Mouse (Mus musculus) kidney, embryonic 16.5 days (tissue): Measurements from ENCODE around the gene Lrrc75a. TPM values are rescaled to one million over a fixed set of nuclear protein-coding genes. Genes with fewer than 3 reads are reported as not detected.

Experiments
- ATAC-seq: fragments of 200-750 bp; cut with Nextera tagmentation; 2 replicates; pipeline ENCODE4 v1.8.0; 2017; ENCODE audit warnings: moderate TSS enrichment; ENCODE audit not compliant: low FRiP score, low TSS enrichment
- H3K27ac ChIP-seq: fragments of 300-500 bp; sonication (generic); 2 replicates; pipeline ENCODE4 v1.5.1; 2014; ENCODE audit warnings: low read length
- H3K27me3 ChIP-seq: fragments of 300-500 bp; sonication (generic); 2 replicates; pipeline ENCODE4 v1.6.1; 2014; ENCODE audit warnings: low read length, control low read depth, mixed read lengths; ENCODE audit not compliant: insufficient read depth
- H3K36me3 ChIP-seq: fragments of 300-500 bp; sonication (generic); 2 replicates; pipeline ENCODE4 v1.6.1; 2014; ENCODE audit warnings: low read length, control low read depth, mixed read lengths; ENCODE audit not compliant: insufficient read depth
- H3K4me1 ChIP-seq: fragments of 300-500 bp; sonication (generic); 2 replicates; pipeline ENCODE4 v1.6.1; 2014; ENCODE audit warnings: low read length, control low read depth, mixed read lengths; ENCODE audit not compliant: insufficient read depth
- H3K4me2 ChIP-seq: fragments of 300-500 bp; sonication (generic); replicated peaks from 2 replicates; pipeline ENCODE4 v1.6.1; 2014; ENCODE audit warnings: low read depth, low read length
- H3K4me3 ChIP-seq: fragments of 300-500 bp; sonication (generic); 2 replicates; pipeline ENCODE4 v1.5.1; 2014; ENCODE audit warnings: mild to moderate bottlenecking, low read length
- H3K9ac ChIP-seq: fragments of 300-500 bp; sonication (generic); replicated peaks from 2 replicates; pipeline ENCODE4 v1.6.1; 2014; ENCODE audit warnings: low read length
- H3K9me3 ChIP-seq: fragments of 300-500 bp; sonication (generic); 2 replicates; pipeline ENCODE4 v1.6.1; 2016; ENCODE audit warnings: low read length, control low read depth
- WGBS: fragments of 180-500 bp; shearing (Covaris S2); extraction: QIAGEN DNeasy Blood & Tissue Kit; methylation state at CpG from one replicate; pipeline ENCODE4 v1.1.7; 2014; 5-methylcytosine and 5-hydroxymethylcytosine counted together
- polyA plus RNA-seq: library from polyadenylated mRNA; unstranded; fragments of >200 nt; fragmentation: Nextera tagmentation; extraction: Ambion mirVana; gene quantifications from 2 replicates; pipeline ENCODE4 v1.2.1, GENCODE M21; 2015

The Lrrc75a gene
- polyA plus RNA-seq, 1 experiment from 2014 or later: 15.6 TPM

- Histone ChIP-seq H3K36me3 (no peaks in the 10 kb centered on the region), H3K4me3 (peak overlapping the region; percentile 62), H3K9me3 (no peaks in the 10 kb centered on the region), H3K27ac (peak overlapping the region; percentile 80), H3K9ac (peak overlapping the region; percentile 58), H3K4me2 (peak overlapping the region; percentile 74), H3K4me1 (peaks cover 54% of the 10 kb centered on the region), H3K27me3 (no peaks in the 10 kb centered on the region)
- ATAC-seq: no peak
- 7% methylated on average over 8 of the region's 8 CpGs for WGBS
Observed at GRCm38 (mm10) chr11:62645732-62646494, 2.4 kb downstream of the Lrrc75a start.

DNA sequence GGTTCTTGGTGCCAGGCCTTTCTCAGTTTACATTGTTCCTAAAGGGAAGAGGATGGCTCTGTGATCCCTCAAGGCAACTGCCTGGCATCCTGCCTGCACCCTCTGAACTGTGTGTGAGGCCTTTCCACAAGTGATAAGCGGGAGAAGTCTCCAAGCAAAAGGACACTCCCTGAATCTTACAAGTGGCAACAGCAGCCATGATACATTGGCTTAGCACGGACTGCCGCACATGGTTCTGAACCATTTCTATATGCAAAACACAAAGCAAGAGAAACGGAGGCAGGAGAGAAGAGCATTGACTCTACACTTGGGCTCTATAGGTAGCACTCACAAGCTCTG, 3.0 kb downstream of the Lrrc75a start:
- 77% methylated on average over 4 of the region's 4 CpGs for WGBS
- no peak for ATAC-seq
- H3K4me1 ChIP-seq: peaks cover 48% of the 10 kb centered on the region

DNA sequence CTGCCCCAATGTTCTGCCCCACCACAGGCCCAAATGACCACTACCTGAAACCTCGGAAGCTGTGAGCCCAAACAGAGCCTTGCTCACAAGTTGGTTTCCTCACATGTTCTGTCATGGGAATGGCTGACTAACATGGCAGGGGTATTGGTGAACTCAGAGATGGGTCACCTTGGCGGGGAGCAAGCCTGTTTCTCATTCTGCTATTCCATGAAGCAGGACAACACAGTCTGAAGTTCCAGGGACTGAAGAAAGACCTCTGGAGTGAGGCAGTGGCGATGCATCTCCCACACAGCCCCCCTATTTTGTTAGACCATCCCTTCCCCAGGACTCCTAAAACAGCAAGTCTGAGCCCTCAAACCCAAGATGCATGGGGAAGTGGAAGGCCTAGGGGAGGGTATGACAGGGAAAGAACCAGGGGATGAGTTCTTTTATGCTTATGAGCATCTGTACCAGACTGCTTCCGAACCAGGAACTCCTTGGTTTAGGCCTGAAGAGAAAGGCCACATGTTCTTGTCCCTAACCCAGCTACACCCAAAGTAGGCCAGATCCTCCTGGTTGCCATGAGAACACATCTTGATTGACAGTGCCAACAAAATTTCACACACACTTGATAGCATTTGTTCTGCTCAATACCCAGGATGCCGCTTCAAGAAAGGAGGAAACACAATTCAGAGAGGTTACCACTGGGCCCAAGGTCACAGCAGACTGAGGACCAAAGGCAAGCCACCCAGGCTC, 3.6 kb downstream of the Lrrc75a start:
- H3K4me1 ChIP-seq: peaks cover 45% of the 10 kb centered on the region
- no peaks in the 10 kb centered on the region for H3K36me3 ChIP-seq
- WGBS: 94% methylated on average over 5 of the region's 5 CpGs
- no peaks in the 10 kb centered on the region for H3K27me3 ChIP-seq
- H3K9me3 ChIP-seq: no peaks in the 10 kb centered on the region
- H3K4me2 ChIP-seq: peak overlapping the region; percentile 74; the same call in 1 of the 2 replicates
- ATAC-seq: no peak
- peak overlapping the region; percentile 80 for H3K27ac ChIP-seq
- H3K4me3 ChIP-seq: no peak overlapping the region
- H3K9ac ChIP-seq: 0 out of 2 replicates have a peak overlapping the region, but pooled peaks have one; percentile 17

More for the DNA sequence above, 3.0 kb downstream of the Lrrc75a start:
- Histone ChIP-seq H3K9me3 (no peaks in the 10 kb centered on the region), H3K36me3 (no peaks in the 10 kb centered on the region), H3K9ac (0 out of 2 replicates have a peak overlapping the region, but pooled peaks have one; percentile 17), H3K4me2 (peak overlapping the region; percentile 74), H3K27me3 (no peaks in the 10 kb centered on the region), H3K27ac (peak overlapping the region; percentile 80), H3K4me3 (no peak overlapping the region)

- ATAC-seq: no peak
- Histone ChIP-seq H3K36me3 (no peaks in the 10 kb centered on the region), H3K9me3 (no peaks in the 10 kb centered on the region), H3K9ac (no peak overlapping the region), H3K4me2 (no peak overlapping the region), H3K27me3 (no peaks in the 10 kb centered on the region), H3K4me1 (peaks cover 49% of the 10 kb centered on the region), H3K4me3 (no peak overlapping the region), H3K27ac (no peak overlapping the region)
- WGBS: 82% methylated on average over 10 of the region's 10 CpGs
Observed at GRCm38 (mm10) chr11:62643681-62644363, 4.5 kb downstream of the Lrrc75a start.

GRCm38 (mm10) chr11:62643011-62643631, 5.2 kb downstream of the Lrrc75a start:
- Histone ChIP-seq H3K36me3 (no peaks in the 10 kb centered on the region), H3K4me2 (no peak overlapping the region), H3K4me3 (no peak overlapping the region), H3K27me3 (no peaks in the 10 kb centered on the region), H3K4me1 (peaks cover 49% of the 10 kb centered on the region), H3K27ac (peak overlapping the region; percentile 35; the same call in 1 of the 2 replicates), H3K9ac (0 out of 2 replicates have a peak overlapping the region, but pooled peaks have one; percentile 10), H3K9me3 (no peaks in the 10 kb centered on the region)
- WGBS: 53% methylated on average over 8 of the region's 8 CpGs
- ATAC-seq: no peak

DNA sequence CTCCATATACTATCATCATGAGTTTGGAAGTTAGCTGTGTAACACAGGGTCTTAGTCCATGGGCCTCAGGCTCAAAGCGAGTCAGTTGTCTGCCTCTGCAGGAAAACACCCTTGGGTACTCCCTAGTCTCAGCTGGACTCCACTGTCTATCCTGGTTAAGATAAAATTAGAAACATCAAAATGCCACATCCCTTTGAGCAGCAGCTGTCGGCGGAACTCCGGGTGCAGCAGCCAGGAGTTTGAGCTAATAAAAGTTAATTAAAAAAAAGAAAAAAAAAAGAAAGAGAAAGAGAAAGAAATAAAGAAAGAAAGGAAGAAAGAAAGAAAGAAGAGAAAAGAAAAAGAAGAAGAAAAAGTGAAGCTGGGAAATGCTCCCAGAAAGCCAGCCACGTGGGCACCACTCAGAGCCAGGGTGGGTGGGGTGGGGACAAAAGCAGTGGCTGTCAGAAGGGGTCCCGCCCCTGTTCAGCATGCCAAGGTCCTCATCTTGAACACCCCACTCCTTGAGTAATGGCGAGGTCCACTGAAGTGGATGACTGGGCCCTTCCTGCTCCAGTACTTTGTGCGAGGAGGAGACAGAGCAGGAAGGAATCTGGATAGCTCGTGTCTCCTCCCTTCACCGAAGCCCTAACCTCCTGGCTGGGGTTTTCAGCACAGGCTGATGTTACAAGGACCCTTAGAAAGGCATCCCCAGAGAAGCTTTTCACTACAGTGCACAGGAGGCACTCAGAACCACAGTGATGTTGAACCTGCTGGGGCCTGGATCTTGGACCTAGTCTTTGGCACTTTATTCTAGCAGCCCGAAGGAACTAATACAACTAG, 6.1 kb downstream of the Lrrc75a start:
- no peak for ATAC-seq
- peaks cover 49% of the 10 kb centered on the region for H3K4me1 ChIP-seq
- 45% methylated on average over 11 of the region's 11 CpGs for WGBS

DNA sequence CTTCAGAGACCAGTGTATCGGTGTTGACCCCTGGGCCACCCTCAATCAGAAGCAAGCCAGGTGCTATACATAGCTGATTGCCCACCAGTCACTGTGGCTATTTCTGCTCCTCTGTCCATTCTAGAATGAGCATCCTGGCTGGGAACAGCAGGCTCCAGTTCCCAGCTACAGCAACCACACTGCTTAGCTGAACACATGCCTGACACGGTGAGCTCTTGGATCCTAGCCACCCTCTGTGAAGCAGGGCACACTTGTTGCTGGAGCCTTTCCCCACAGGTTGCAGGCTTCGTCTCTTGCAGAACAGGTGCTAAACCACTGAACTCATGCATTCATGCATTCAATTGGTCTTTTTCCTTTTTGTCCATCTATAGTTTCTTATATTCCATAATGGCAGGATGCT, 7.9 kb downstream of the Lrrc75a start:
- WGBS: 77% methylated on average over 3 of the region's 3 CpGs
- no peak for ATAC-seq
- peaks cover 49% of the 10 kb centered on the region for H3K4me1 ChIP-seq
- no peak overlapping the region for H3K9ac ChIP-seq
- H3K4me2 ChIP-seq: no peak overlapping the region
- H3K4me3 ChIP-seq: no peak overlapping the region
- no peaks in the 10 kb centered on the region for H3K36me3 ChIP-seq
- no peaks in the 10 kb centered on the region for H3K27me3 ChIP-seq
- H3K27ac ChIP-seq: no peak overlapping the region
- H3K9me3 ChIP-seq: no peaks in the 10 kb centered on the region

More for the DNA sequence above, 6.1 kb downstream of the Lrrc75a start:
- Histone ChIP-seq H3K4me2 (no peak overlapping the region), H3K4me3 (no peak overlapping the region), H3K27me3 (no peaks in the 10 kb centered on the region), H3K9me3 (no peaks in the 10 kb centered on the region), H3K27ac (peak overlapping the region; percentile 15; the same call in 1 of the 2 replicates), H3K9ac (no peak overlapping the region), H3K36me3 (no peaks in the 10 kb centered on the region)

- no peaks in the 10 kb centered on the region for H3K36me3 ChIP-seq
- H3K27ac ChIP-seq: no peak overlapping the region
- 88% methylated on average over 4 of the region's 4 CpGs for WGBS
- no peak overlapping the region for H3K4me3 ChIP-seq
- no peak for ATAC-seq
- H3K9me3 ChIP-seq: no peaks in the 10 kb centered on the region
- no peaks in the 10 kb centered on the region for H3K27me3 ChIP-seq
- H3K4me2 ChIP-seq: no peak overlapping the region
- H3K4me1 ChIP-seq: peaks cover 42% of the 10 kb centered on the region
- no peak overlapping the region for H3K9ac ChIP-seq
Observed at GRCm38 (mm10) chr11:62638402-62638801, 9.9 kb downstream of the Lrrc75a start.

GRCm38 (mm10) chr11:62637806-62638205, 10.5 kb downstream of the Lrrc75a start:
- Histone ChIP-seq H3K4me1 (peaks cover 36% of the 10 kb centered on the region), H3K27ac (no peak overlapping the region), H3K36me3 (no peaks in the 10 kb centered on the region), H3K4me2 (no peak overlapping the region), H3K4me3 (no peak overlapping the region), H3K9me3 (no peaks in the 10 kb centered on the region), H3K9ac (no peak overlapping the region), H3K27me3 (no peaks in the 10 kb centered on the region)
- 92% methylated on average over 6 of the region's 6 CpGs for WGBS
- ATAC-seq: no peak
